Mouse (Mus musculus) heart, adult 9 months (tissue): Measurements from ENCODE around the gene Rgmb.

Source experiments
- DNase-seq, 2 experiments: peaks; one replicate each; pipeline ENCODE4 v3.0.0; 2022; ENCODE audit warnings: low spot score in 2 of 2

The Rgmb gene

GRCm38 (mm10) chr17:15830766-15831644 is at the start of gene Rgmb:
Gene Rgmb, minus strand, starts transcription at chr17:15831039.
- no peak for DNase-seq

GRCm38 (mm10) chr17:15874765-15875164 is 43.9 kb upstream of the Rgmb start:
- peak; percentile 24 to 43 for DNase-seq

GRCm38 (mm10) chr17:15872093-15872492 is 41.3 kb upstream of the Rgmb start:
- peak in 1 of 2 experiments; percentile 21 for DNase-seq

DNA sequence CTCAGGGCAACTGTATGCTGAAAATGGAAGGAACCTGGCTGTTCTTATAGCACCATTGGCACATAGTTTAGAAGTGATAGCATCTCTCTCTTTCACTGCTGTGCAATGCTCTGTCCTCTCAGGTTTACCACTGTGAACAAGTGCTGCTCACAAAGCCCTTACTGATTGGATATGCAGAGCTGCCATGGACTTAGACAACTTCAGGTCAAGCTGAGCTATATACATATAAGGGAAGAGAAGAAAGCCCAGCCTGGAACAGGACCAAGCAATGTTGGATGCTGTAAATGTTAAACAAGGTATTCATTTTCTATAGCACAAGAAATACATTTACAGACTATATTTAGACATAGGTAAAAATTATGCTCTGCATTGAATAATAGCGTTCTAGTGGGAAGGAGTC is 34.4 kb upstream of the Rgmb start:
- DNase-seq, result no peak

GRCm38 (mm10) chr17:15862355-15862754 is 31.5 kb upstream of the Rgmb start:
- DNase-seq, result no peak

GRCm38 (mm10) chr17:15853121-15853520 is 22.3 kb upstream of the Rgmb start:
- DNase-seq, result no peak

DNA sequence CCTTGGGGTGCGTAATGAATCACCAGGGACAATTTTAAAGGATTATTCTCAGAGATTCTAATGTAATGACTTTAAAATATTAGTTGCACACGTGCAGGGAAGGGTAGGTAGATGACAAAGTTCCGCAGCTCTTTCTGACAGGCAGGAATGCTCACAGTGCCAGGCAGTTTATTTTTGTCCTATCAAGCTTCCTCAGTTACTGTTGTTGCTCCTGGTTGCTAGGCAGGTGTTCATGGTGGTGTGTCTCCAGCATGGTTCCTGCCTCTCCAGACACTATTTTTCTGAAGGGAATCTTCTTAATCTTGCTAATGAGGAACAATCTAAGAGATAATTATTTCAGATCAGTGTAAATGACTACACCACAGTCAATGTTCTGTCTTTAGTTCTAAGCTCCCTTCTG is 19.7 kb upstream of the Rgmb start:
- no peak for DNase-seq

DNA sequence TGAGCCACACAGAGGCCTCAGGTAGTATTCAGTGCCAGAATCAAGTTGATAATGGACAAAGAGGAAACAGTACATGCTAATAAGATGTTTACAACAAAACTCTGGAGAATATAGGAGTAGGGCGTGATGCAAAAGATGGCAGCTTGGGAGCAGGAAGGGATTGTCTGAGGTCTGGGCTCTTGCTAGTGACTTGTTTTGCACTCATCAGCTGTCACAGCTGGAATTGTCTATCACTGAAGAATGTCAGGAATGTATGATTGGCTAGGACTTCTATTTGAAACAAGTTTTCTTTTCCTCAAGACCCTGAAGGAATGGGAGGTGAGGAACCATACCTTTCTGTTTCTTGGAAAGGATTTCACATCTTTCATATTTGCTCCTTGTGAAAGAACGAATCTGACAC is 10.6 kb upstream of the Rgmb start:
- no peak for DNase-seq

DNA sequence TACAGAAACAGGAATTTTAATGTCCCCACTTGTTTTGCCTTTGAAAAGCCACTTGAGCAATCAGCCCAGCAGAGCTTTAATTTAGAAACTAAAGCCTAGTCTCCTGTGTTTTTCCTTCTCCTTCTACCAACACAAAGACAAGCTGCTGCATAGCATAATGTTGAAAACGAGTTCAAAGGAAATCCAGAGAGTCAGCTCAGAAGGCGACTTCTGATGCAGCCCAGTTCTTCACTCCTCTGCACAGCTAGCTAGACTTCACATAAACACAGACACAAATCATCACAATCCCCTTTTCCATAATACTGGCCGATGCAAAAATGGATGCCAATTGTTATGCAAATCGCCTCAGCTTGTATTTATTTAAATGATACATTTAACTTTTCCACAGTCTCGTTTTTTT is 1.6 kb upstream of the Rgmb start:
- no peak for DNase-seq

- no peak for DNase-seq
These were observed 971 bp upstream of the Rgmb start for GRCm38 (mm10) chr17:15831810-15832209.

DNA sequence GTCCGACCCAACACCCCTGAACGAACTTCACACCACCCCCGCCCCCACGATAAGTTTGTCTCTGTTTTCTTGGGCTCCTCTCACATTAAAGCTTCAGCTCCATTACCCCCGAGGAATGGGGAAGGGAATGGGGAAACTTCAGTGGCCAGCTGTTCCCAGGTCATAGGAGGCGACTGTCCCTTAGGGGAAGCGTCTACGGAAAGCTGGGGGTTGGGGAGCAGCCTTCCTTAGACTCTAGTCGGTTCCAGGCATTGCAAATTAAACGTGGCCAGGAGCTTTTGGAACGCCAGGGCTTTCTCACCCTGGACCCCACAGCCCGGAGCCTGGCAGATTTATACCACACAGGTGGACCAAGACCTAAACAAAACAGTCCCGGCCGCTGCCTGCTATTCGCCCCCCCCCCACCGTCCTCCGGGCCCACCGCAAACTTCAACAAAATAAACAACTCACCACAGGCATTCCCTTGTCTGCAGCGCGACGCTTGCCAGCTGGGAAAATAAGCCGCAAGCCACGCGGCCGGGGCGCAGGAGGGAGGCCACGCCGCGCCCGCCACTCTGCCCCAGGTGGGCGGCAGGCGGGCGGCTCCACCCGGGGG is 571 bp downstream of the Rgmb start:
- no peak for DNase-seq

DNA sequence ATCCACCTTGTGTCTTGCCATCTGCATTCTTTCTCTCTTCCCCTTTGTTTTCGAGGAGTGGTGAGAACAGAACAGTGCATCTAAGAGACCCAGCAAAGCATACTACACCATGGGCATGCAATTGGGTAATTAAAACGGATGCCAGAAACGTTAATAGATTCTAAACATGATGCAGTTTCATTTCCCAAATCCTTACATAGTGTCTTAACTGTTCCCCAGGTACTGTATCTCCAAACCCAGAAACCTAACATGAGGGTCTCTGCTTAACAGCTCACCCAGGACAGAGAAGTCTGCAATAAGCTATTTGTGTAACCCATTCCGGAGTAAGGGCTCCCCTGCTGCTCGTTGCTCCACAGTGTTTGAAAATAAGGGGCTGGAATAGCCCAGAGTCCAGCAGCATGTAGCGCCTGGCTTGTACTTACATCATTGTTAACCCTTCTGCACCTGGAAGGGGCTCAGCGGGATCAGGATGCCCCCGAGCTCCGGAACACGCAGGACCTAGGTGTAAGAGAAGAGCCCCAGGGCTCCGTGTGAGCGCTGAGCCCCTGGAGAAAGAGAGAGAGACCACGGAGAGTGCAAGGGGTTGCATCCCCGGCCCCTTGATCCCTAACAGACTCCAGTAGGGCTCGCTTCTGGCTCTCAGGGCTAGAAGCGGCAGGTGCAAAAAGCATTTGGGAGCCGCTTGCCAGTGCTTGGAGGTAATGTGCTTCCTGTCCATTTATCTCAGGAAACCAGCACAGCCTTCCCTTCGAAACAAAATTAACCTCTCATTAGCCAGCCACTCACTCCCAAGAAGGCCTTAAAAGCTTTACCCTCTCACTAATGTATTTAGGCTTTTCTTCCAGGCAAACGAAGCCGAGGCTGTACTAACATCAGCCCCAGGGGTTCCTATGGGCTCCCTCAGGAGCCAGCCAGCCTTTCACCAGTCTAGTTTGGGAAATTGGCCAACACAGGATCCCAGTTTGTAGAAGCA is 1.4 kb downstream of the Rgmb start:
- peak; percentile 61 to 72 for DNase-seq

GRCm38 (mm10) chr17:15828131-15828917 is 2.5 kb downstream of the Rgmb start:
- DNase-seq, result no peak

GRCm38 (mm10) chr17:15826928-15827327 is 3.9 kb downstream of the Rgmb start:
- no peak for DNase-seq

GRCm38 (mm10) chr17:15826444-15826909 is 4.4 kb downstream of the Rgmb start:
- peak; percentile 98 for DNase-seq

- peak; percentile 46 to 57 for DNase-seq
These were observed 5.1 kb downstream of the Rgmb start for GRCm38 (mm10) chr17:15825481-15826396.

GRCm38 (mm10) chr17:15824854-15825253 is 6.0 kb downstream of the Rgmb start:
- DNase-seq, result no peak

- DNase-seq, result no peak
These were observed 6.5 kb downstream of the Rgmb start for GRCm38 (mm10) chr17:15824337-15824736.

- DNase-seq, result no peak
These were observed 7.0 kb downstream of the Rgmb start for GRCm38 (mm10) chr17:15823838-15824237.

GRCm38 (mm10) chr17:15823215-15823614 is 7.6 kb downstream of the Rgmb start:
- no peak for DNase-seq
